Mouse (Mus musculus): Measurements from ENCODE around the gene Parm1.

Parm1 gene

DNA sequence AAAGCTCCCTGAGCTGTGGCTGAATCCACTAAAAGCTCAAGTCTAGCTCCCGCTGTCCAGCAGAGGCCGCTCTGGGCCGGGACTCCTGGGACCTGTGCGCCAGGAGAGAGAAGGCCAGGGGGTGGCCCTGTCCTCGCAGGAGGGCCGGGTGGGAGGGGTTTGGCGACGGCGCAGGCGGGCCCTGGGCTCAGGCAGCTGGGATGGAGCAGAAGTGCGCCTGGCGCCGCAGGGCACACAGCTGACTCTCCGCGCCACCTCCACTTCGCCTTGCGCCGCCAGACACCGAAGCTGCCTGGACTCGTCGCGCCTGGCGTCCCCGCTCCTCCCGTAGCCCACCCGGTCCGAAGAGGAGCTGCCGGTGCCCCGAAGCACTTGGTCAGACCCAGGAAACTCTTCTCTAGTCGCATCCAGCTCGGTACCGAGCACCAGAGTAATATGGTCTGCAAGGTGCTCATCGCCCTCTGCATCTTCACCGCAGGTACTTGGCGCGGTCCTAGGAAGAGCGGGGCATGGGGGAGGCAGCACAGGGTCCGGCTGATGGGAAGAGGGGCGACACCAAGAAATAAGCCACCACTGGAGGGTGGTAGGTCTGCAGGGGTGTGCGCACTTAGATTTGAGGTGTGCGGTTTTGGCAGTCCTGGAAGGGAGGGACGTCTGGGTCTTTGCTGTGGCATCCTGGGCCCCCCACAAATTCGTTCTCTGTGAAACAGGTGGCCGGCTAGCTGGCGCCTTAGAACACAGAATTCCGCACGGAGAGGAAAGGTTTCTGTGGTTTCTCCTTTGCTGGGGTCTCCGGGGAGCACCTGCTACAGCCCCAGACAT, at the start of gene Parm1:
Gene Parm1, plus strand, starts transcription at position 136 of the 822 bp plus-strand sequence.
- DNase-seq, result peak; percentile 91 to 94

DNA sequence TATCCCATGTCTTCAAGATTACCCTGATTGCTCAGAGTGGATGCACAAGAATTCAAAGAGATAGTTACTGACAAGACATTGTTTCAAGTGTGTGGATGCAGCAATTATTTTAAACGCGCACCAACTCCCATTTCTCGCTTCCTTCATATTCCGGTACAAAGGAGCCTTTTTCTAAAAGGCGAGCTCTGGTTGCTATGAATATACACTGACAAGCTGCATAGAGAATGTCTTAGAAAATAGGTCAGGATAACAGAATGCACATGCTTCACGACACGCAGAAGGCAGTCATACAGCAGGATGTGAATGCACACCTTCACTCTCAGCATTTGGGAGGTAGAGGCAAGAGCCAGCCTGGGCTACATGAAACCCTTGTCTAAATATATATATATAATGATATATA, 42.2 kb upstream of the Parm1 start:
- no peak for DNase-seq

DNA sequence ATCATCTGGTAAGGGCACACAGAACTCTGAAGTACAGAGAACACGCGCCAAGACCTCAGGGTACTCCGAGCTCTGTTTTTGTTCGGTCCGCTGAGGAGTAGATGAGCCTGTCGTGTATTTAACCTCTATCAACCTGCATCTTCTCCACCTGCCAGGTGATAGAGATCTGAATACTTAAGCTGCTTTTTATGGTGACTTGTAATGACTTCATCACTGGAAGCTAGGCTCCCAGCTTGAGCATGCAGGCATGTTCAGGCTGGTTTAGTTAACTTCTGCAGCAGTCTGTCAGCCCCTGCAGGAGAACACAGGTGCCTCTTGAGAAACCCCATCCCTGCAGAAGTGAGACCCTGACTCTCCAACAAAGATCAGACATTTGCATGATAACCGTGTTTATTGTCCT, 40.6 kb upstream of the Parm1 start:
- no peak for DNase-seq

DNA sequence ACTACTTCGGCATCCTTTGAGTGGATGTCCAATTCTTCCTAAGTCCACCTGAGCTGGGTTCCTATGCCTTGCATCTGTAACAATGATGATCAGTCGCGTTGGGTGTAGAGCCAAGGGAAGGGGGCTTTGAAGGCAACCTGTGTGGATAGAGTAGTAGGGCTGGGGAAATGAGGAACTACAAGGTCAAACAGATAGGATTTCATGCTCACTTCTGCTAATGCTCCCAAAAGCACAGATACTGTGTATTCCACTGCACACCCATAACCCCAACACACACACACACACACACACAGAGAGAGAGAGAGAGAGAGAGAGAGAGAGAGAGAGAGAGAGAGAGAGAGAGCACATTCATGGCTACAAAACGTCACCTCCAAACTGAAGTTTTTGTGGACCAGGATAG, 38.7 kb upstream of the Parm1 start:
- DNase-seq, result no peak

DNA sequence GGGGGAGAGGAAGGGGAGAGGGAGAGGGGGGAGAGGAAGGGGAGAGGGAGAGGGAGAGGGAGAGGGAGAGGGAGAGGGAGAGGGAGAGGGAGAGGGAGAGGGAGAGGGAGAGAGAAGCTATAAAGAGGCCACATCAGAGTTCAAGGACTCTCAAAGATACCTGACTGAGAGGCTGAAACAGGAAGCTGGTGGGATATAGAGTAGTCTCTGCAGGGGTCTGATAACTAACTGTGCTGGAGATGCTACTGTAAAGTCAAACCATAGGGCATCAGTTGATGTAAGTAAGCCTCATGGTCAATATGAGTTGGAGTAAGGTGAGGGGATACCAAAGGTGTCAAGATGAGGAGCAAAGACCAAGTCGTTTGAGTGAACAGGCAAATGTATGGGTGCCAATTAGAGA, 37.3 kb upstream of the Parm1 start:
- DNase-seq, result no peak

DNA sequence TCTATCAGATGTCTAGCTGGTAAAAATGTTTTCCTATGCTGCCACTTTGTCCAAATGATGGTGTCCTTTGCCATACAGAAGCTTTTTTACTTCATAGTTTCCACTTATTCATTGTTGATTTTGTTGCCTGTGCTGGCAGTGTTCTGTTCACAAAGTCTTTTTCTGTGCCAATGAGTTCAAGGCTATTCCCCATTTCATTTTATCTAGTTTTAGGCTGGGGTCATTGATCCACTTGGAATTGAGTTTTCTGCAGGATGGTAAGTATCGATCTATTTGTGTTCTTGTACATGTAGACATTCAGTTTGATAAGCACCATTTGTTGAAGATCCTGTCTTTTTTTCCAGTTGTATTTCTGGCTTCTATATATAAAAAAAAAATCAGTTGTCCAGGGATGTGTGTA, 33.1 kb upstream of the Parm1 start:
- DNase-seq, result no peak

DNA sequence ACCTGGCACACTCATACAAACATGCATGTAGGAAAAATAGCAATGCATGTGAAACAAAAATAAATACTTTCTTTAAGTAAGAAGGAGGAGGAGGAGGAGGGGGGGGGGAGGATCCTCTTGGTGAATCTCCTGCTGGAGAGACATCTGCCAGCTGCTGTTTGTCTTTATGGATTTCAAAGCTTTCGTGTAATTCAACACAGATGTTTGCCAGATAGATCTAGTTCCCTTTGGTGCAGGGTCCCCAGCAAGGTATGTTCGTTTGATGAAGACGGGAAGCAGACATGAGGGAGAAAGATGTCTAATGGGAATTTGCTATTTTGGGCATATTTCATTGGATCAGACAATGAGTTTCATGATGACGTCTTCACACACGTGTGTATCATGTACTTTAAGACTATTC, 23.0 kb upstream of the Parm1 start:
- DNase-seq, result no peak

DNA sequence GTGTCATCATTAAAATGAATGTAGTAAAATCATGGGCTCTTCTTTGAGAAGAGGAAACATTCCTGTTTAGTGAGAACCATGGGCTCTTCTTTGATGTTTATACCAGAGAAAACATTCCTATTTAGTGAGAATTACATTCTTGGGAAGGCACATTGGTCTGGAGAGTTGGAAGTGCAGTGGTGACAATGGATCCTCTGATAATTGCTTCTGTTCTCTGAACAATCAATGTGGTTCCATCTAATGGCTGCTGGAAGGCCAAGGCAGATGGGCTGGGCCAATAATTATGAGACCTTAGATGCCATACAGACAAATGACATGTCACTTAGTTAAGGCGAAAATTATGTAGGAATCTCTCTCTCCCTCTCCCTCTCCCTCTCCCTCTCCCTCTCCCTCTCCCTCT, 16.1 kb upstream of the Parm1 start:
- no peak for DNase-seq

DNA sequence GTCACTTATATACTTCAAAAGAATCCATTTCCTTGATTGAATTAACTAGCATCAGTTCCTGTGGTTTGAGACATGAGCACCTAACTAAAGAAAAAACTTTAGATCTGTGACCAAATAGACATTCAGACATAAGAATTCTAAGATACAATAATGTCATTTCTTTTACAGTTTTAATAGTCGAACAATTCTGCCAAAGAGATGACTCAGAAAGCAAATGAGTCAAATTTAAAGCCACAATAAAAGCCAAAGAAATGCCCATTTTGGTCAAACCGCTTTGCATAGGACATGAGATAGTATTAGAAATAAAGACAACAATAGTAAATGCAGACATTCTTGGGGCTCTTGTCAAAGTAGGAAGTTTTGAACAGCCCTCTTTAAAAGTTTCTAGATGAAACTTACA, 15.0 kb upstream of the Parm1 start:
- no peak for DNase-seq

DNA sequence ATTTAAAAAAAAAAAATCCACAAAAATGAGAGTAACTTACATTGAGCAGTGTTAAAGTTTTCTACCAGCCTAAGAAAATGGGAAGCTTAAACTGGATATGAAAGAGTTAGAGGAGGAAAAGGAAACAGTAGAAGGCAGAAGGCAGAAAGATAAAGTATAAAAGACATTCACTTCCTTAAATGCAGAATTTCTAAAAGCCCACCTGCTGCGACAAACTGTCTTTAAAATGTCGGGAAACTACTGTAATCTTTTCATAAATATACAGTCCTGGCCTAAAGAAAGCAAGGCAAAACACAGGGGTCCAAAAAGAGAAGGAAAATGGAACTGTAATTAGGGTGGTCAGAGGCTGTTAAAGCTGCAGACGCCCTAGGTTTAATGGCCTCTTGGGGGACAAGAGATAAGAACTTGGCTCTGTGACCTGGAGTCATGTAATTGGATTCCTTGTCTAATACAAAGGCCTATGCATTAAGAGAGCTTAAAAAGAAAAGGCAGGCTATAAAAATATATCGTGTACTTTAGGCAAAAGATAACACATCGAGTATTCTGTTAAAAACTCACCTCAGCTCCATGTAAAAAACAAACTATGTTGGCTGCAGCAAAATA, 13.0 kb upstream of the Parm1 start:
- no peak for DNase-seq

DNA sequence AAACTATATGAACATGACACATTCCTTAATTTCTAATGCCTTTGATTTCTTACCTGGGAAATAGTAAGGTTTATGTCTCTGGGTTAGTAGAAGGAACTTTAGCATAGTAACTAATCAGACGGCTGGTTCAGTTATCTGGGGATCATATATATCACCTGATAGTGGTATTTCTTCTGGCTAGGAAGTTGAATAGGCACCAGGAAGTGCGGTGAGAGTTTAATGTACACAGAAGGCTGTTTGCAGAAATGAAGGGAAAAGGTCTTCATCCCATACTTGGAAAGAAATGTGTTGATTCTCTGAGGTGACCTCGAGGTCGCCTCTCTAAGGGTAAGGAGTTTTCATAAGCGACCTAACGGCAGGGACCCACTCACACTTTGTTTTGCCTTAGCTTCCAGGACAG, 338 bp upstream of the Parm1 start:
- no peak for DNase-seq

DNA sequence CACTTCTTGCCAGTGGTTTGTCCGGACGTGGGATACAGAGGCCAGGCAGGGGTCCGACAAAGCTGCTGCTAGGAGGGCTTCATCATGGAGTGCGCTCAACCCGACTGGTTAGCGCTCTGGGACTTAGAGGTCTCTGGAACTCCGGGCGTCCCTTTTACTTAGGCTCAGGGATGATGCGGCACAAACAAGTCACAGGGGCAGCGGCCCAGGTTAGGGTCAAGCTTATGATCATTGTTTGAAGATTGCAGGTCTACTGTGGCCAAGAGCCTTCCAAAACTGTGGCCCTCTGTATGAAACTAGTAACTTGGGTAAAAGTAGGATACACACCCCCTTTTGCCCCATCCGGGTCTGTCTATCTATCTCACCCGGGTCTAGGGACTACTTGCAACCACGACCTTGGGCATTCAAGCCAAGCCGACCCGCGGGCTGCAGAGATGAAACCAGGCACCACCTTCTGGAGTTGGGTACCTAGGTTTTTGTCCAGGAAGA, 931 bp downstream of the Parm1 start:
- peak; percentile 7 to 16 for DNase-seq

DNA sequence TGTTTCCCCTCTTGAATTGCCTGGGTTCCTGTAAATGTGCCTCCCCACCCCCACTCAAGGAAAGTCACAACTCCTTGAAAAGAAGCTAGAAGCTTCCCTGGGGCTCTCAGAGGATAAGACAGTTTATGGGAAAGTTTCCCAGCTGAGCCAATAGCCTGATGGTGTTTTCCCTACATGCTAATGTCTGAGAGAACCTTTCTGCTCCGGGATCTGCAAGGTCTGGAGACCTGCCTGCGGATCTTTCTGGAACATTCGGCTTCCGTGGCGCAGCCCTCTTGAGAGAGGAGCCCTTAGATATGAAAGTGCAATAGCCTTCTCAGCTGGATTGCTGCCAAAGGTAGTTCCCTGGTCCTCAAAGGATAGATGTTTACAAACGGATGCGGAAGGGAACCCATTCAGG, 1.5 kb downstream of the Parm1 start:
- DNase-seq, result peak; percentile 19 to 42

DNA sequence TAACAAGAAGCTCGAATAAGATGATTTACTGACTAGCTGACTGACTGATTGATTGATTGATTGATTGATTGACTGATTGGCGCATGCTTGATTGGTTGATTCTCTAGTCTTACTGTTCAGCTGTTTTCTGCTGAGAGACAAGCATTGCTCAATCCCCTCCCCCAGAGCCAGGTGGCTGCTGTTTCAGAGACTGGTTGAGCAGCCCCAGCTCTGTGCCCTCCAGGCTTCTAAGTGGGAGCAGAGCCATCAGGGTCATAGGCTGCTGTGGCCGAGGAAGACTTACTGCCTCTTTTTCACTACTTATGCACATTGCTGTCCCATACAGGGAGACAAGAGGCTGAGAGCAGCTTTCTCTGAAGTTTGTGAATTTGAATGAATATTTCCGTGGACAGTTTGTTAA, 2.1 kb downstream of the Parm1 start:
- DNase-seq, result peak; percentile 14 to 18

DNA sequence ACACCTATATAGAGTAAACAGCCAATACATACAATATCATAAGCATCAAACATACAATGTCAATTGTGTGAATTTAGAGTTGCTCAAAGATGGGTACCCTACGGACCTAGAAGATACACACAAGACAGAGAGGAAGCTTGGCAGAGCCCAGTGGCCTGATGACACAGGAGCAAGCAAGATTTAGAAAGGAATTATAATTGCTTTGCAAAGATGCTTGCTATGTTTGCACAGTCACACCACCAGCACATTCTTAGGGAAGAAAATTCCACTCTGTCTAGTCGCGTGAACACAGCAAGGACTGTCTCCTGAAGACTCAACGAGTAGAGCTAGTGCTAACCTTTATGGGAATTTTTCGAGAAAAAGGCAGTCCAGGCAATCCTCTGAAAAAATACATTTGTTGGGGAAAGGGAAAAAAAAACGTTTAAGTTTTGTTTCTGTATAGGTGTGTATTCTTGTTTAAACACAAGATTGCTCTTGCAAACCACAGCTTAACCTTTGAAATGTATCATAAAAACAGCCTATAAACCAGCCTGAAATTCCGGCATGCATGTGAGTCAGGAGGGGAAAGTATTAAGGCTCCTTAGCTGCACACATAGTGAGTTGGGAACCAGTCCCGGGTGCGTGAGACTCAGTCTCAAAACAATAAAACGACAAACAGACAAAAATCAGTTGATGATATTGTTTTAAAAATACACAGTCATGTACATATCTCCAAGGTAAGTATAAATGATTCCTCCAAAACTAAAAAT, 15.5 kb downstream of the Parm1 start:
- no peak for DNase-seq

DNA sequence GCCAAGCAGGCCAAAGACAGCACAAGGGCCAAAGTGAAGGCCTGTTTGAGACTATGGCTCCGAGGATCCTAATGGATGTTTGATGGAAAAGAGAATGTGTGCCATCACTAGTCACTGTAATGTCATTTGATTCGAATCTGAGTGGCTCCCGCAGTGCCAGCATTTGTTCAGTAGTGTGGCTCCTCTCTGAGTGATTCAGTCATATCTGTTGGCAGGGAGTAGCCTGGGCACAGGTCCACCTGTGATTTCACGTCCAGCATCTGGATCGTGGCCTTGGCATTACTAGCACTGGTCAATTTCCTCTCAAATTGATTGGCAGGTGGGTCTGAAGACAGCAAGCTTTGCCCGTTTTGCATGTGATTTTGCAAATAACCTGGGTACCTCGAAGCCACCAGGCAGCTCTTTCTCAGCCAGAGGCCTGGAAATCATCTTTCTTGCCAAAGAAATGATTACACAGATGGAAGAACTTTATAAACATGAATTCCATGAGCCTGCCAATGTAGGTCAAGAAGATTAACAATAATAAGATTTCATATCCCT, 41.7 kb downstream of the Parm1 start:
- DNase-seq, result no peak

DNA sequence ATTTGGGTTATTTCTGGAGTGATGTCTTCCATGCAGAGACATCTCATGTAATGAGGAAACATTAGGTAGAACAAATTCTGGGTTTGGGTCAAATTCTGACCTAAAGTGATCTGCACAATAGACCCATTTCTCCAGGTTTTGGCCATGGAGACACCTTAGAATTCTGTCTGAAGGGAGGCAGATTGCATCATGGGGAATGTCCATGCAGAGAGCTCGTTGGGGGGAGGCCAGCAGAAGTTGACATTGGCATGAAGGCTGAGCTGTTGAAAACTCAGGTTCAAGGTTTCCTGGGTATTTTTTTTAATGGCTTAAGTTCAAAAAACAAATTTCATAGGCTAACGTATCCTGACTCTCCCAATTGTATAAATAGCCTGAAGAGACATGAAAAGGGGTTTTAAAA, 42.3 kb downstream of the Parm1 start:
- DNase-seq, result no peak

DNA sequence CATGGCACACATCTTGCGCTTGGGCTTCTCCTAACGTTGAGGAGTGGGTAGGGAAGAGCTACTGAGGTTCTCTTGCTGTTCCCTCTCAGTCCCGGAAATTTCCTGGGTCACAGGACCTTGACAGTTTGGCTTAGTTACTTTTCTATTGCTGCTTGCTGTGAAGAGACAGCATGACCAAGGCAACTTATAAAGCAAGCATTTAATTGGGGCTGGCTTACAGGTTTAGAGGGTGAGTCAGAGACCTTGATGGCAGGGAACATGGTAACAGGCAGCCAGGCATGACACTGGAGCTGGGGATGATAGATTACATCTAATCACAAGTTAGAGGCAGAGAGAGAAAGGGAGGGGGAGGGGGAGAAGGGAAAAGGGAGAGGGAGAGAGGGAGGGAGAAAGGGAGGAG, 44.0 kb downstream of the Parm1 start:
- DNase-seq, result no peak

DNA sequence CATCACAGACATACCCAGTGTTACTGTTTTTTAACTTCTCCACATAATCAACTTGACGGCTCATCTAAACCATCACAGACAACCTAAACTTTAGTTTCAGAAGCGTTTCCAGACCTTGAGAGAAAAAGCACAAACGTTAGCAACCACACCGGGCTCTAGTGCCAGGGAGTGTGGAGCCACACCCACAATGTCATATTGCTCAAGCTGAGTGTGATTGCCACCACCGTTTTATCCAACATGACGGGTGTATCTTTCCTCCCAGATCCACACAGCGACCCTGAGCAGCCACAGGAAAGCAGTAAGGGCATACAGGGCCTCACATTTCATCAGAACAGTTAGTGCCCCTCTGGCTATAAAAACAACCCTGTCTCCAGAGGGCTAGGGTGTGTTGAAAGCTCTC, 45.1 kb downstream of the Parm1 start:
- no peak for DNase-seq

DNA sequence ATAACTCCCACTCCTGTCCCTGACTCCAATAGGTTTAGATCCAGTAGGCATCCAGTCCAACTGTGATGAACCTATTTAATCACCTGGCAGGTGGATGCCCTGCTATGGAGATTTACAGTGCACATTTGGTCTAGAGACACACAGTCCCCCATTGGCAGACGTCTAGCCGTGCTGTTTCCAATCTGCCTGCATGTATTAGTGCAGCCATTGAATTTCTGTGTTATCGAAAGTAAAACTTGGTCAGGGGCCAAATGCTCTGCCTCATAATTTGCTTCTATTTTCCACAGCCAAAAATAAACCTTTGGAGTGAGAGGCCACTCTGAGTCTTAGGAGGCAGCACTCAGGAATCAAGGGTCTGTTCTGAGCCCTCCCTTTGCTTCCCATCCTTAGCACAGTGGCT, 46.6 kb downstream of the Parm1 start:
- DNase-seq, result no peak

DNA sequence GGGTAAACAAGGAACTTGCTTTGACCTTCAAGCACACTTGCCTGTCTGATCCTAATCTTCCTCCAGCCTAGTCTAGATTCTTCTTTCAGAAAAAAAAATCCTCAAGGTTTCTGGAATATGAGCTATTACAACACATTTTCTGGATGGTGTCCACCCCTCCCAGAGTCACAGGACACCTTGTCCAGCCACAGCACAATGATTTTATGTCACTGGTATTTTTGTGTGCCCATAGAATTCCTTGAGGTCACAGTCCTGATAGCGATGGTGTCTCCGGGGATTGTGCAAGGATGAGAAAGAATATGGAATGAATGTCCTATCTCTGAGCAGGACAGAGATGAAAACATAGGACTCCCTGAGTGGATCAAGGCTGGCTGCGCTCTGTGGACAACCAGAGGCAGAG, 48.0 kb downstream of the Parm1 start:
- DNase-seq, result no peak

DNA sequence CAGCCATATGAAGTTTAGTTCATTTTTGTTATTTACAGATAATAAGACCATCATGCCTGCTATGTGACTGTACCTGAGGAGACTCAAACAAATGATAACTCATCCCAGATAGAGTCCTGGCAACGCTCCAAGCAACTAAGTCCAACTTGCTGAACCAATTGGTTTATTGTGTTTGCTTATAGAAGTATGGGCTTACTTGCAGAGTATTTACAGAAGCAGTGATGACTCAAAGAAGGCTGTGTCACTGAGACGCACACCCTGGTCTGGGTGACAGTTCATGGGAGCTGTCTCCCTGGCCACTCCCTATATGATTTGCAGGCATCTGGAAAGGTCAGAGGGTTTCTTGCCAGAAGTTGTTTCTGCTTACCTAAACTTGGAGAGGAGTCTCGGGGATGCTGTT, 49.2 kb downstream of the Parm1 start:
- no peak for DNase-seq

DNA sequence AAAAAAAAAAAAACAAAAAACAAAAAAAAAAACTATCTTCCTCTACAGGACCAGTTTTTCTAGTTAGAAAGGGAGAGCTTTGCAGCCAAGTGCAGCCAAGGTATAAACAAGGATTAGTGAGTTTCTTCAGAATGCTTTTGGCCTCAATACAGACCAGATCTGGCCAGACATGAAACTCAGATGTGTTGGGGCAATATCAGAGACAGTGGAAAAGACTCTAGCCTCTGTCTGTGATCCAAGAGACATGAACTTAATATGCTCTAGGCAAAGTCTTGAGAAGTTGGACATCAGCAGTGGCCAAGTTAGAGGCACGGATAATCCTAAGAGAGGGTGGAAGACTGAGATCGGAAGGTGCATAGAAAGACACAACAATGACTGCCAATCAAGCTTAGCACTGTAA, 56.8 kb downstream of the Parm1 start:
- DNase-seq, result no peak

DNA sequence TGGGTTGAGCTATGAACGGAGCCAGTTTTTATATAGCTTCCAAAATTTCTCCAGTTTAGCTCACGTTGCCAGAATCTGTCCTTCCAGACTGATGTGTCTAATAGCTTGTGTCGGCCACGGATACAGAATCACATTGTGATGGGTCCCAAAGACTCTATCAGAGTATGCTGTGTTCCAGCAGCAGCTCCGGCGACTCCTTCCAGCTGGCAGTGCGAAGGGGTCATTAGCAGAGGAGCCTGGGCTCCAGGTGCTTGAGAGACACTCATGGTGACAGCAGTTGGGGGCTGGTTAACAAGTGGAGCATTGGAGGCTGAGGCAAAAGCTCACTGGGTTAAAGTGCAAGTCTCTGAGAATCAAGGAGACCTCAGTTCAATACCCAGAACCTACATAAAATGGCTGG, 61.5 kb downstream of the Parm1 start:
- DNase-seq, result no peak
